Mouse (Mus musculus): Measurements from ENCODE around the gene Vps51. TPM values are rescaled to one million over a fixed set of nuclear protein-coding genes. Genes with fewer than 3 reads are reported as not detected.

Gene Vps51
- polyA plus RNA-seq, 1 experiment from 2014 or later = 76.3 TPM

- no peak overlapping the region for H3K27ac ChIP-seq (replicated peaks)
- WGBS = 90% methylated on average over 4 of the region's 4 CpGs
- no peaks in the 10 kb centered on the region for H3K27me3 ChIP-seq
- ATAC-seq (replicated peaks) = no peak
- H3K9me3 ChIP-seq = no peaks in the 10 kb centered on the region
- no peaks in the 10 kb centered on the region for H3K36me3 ChIP-seq
- H3K4me3 ChIP-seq = no peak overlapping the region
- no peak overlapping the region for H3K4me2 ChIP-seq (replicated peaks)
- H3K9ac ChIP-seq (replicated peaks) = no peak overlapping the region
- no peaks in the 10 kb centered on the region for H3K4me1 ChIP-seq
Measured at GRCm38 (mm10) chr19:6104476-6104875, 27.4 kb upstream of the Vps51 start.

GRCm38 (mm10) chr19:6102169-6102853 is 25.3 kb upstream of the Vps51 start:
- no peak overlapping the region for H3K4me3 ChIP-seq
- H3K4me2 ChIP-seq (replicated peaks) = no peak overlapping the region
- no peak overlapping the region for H3K9ac ChIP-seq (replicated peaks)
- WGBS = 81% methylated on average over 6 of the region's 6 CpGs
- H3K9me3 ChIP-seq = no peaks in the 10 kb centered on the region
- no peak for ATAC-seq (replicated peaks)
- no peaks in the 10 kb centered on the region for H3K4me1 ChIP-seq
- no peaks in the 10 kb centered on the region for H3K27me3 ChIP-seq
- H3K27ac ChIP-seq (replicated peaks) = no peak overlapping the region
- H3K36me3 ChIP-seq = no peaks in the 10 kb centered on the region

DNA sequence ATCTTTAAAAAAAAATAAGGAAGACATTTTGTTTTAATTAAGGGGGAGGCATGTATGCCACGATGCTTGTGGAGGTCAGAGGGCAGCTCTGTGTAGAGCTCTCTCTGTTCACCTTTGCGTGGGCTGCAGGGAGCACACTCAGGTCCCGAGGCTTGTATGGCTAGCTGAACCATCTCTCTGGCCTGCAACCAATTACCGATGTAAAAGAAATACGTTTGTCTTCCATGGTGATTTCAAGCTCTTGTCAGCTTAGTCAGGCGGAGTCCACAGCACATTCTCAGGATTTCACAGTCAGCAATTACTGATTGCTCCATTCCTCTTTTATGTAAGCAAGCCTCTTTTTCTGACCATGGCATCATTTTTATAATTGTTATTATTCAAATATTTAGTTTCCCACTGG is 24.2 kb upstream of the Vps51 start:
- no peak overlapping the region for H3K27ac ChIP-seq (replicated peaks)
- WGBS = 83% methylated on average over 6 of the region's 6 CpGs

GRCm38 (mm10) chr19:6097847-6098246 is 20.8 kb upstream of the Vps51 start:
- ATAC-seq (replicated peaks) = no peak
- 91% methylated on average over 3 of the region's 3 CpGs for WGBS
- Histone ChIP-seq H3K4me3 (no peak overlapping the region), H3K4me2 (replicated peaks) (no peak overlapping the region), H3K27me3 (no peaks in the 10 kb centered on the region), H3K4me1 (no peaks in the 10 kb centered on the region), H3K27ac (replicated peaks) (no peak overlapping the region), H3K9ac (replicated peaks) (no peak overlapping the region), H3K36me3 (no peaks in the 10 kb centered on the region), H3K9me3 (no peaks in the 10 kb centered on the region)

More for the DNA sequence above, 24.2 kb upstream of the Vps51 start:
- no peak for ATAC-seq (replicated peaks)
- H3K9ac ChIP-seq (replicated peaks) = no peak overlapping the region
- H3K4me2 ChIP-seq (replicated peaks) = no peak overlapping the region
- H3K4me3 ChIP-seq = no peak overlapping the region
- H3K36me3 ChIP-seq = no peaks in the 10 kb centered on the region
- H3K4me1 ChIP-seq = no peaks in the 10 kb centered on the region
- no peaks in the 10 kb centered on the region for H3K27me3 ChIP-seq
- no peaks in the 10 kb centered on the region for H3K9me3 ChIP-seq

GRCm38 (mm10) chr19:6094119-6094518 is 17.1 kb upstream of the Vps51 start, which contains the start of gene AC131692.1:
TSS of gene AC131692.1 (plus strand) at chr19:6094419.
- H3K4me2 ChIP-seq (replicated peaks) = no peak within 1 kb of the TSS
- 94% methylated on average over 7 of the region's 7 CpGs for WGBS
- no peaks in the 10 kb centered on the region for H3K9me3 ChIP-seq
- H3K27ac ChIP-seq (replicated peaks) = no peak within 1 kb of the TSS
- H3K36me3 ChIP-seq = 0 out of 2 replicates have a peak, but pooled peaks cover 3% of the 10 kb centered on the region
- H3K27me3 ChIP-seq = no peaks in the 10 kb centered on the region
- ATAC-seq (replicated peaks) = no peak
- no peak within 1 kb of the TSS for H3K4me3 ChIP-seq
- H3K9ac ChIP-seq (replicated peaks) = no peak within 1 kb of the TSS
- no peaks in the 10 kb centered on the region for H3K4me1 ChIP-seq

- no peak for ATAC-seq (replicated peaks)
- WGBS = 95% methylated on average over 13 of the region's 13 CpGs
- H3K27me3 ChIP-seq = no peaks in the 10 kb centered on the region
- H3K27ac ChIP-seq (replicated peaks) = no peak overlapping the region
- 0 out of 2 replicates have a peak, but pooled peaks cover 3% of the 10 kb centered on the region for H3K36me3 ChIP-seq
- H3K4me1 ChIP-seq = peaks cover 16% of the 10 kb centered on the region
- no peak overlapping the region for H3K9ac ChIP-seq (replicated peaks)
- no peaks in the 10 kb centered on the region for H3K9me3 ChIP-seq
- no peak overlapping the region for H3K4me3 ChIP-seq
- no peak overlapping the region for H3K4me2 ChIP-seq (replicated peaks)
Measured at GRCm38 (mm10) chr19:6088841-6089240, 11.8 kb upstream of the Vps51 start.

GRCm38 (mm10) chr19:6085417-6085879 is 8.4 kb upstream of the Vps51 start:
- Histone ChIP-seq H3K4me3 (peak overlapping the region; percentile 61), H3K4me1 (peaks cover 23% of the 10 kb centered on the region), H3K27ac (replicated peaks) (no peak overlapping the region), H3K9ac (replicated peaks) (peak overlapping the region; percentile 41), H3K9me3 (no peaks in the 10 kb centered on the region), H3K36me3 (peaks cover 21% of the 10 kb centered on the region), H3K4me2 (replicated peaks) (peak overlapping the region; percentile 95), H3K27me3 (no peaks in the 10 kb centered on the region)
- WGBS = under 1% methylated on average over 17 of the region's 17 CpGs
- ATAC-seq (replicated peaks) = peak; percentile 49

DNA sequence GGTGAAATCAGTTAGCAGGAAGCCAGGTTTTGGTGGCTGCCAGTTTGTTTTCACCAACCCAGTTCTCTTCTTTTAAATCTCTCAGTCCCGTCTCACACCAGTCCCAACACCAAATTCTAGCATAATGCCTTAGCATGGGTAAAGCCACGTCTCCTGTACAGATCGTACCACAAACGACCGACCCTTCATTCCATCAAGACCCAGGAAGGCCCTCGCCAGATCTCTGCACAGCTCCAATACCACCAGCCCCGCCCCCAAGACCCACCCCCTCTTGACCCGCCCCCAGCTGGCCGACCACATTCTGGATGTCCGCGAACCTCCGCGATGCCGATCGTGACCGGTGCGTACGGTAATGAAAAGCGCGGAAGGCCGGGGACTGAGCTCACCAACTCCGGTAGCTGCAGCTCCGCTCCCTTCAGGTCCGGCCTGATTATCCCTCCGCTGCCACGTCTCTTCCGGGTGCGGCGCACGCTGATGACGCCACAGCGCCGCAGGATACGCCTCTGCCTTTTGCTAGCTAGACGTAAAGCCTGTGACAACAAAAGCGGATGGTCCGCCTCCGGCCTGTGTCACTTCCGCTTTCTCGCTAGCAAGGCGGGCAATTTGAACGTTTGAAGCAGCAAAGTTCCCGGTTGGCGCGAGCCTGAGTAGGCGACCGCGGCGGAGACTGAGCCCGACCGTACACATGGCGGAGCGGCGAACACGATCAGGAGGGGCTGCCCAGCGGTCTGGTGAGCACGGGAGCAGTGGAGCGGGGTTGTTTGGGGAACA is 7.6 kb upstream of the Vps51 start, which contains the start of the genes Zfpl1 and Cdca5:
TSS of gene Zfpl1 (minus strand) at position 479 of the 771 bp plus-strand sequence.
TSS of gene Cdca5 (plus strand) at position 506 of the 771 bp plus-strand sequence.
- Histone ChIP-seq H3K36me3 (peaks cover 26% of the 10 kb centered on the region), H3K27me3 (no peaks in the 10 kb centered on the region), H3K4me3 (peak within 1 kb of the TSS; percentile 61), H3K27ac (replicated peaks) (0 out of 2 replicates have a peak within 1 kb of the TSS, but pooled peaks have one; percentile 35), H3K9ac (replicated peaks) (peak within 1 kb of the TSS; percentile 63), H3K4me2 (replicated peaks) (peak within 1 kb of the TSS; percentile 95), H3K9me3 (no peaks in the 10 kb centered on the region), H3K4me1 (peaks cover 23% of the 10 kb centered on the region)
- ATAC-seq (replicated peaks) = peak; percentile 89
- under 1% methylated on average over 58 of the region's 58 CpGs for WGBS

GRCm38 (mm10) chr19:6082156-6082555 is 5.1 kb upstream of the Vps51 start, which contains the start of gene Gm28374:
TSS of gene Gm28374 (minus strand) at chr19:6082256.
- WGBS = 85% methylated on average over 9 of the region's 9 CpGs
- Histone ChIP-seq H3K4me3 (no peak within 1 kb of the TSS), H3K27ac (replicated peaks) (no peak within 1 kb of the TSS), H3K36me3 (peaks cover 26% of the 10 kb centered on the region), H3K9me3 (no peaks in the 10 kb centered on the region), H3K4me2 (replicated peaks) (no peak within 1 kb of the TSS), H3K4me1 (peaks cover 28% of the 10 kb centered on the region), H3K27me3 (no peaks in the 10 kb centered on the region), H3K9ac (replicated peaks) (no peak within 1 kb of the TSS)
- no peak for ATAC-seq (replicated peaks)

- WGBS = 94% methylated on average over 12 of the region's 12 CpGs
- Histone ChIP-seq H3K27ac (replicated peaks) (no peak within 1 kb of the TSS), H3K27me3 (no peaks in the 10 kb centered on the region), H3K4me1 (peaks cover 29% of the 10 kb centered on the region), H3K9me3 (no peaks in the 10 kb centered on the region), H3K4me2 (replicated peaks) (no peak within 1 kb of the TSS), H3K9ac (replicated peaks) (no peak within 1 kb of the TSS), H3K4me3 (no peak within 1 kb of the TSS), H3K36me3 (peaks cover 26% of the 10 kb centered on the region)
- no peak for ATAC-seq (replicated peaks)
Measured at GRCm38 (mm10) chr19:6079983-6080480, 3.0 kb upstream of the Vps51 start, which contains the start of gene Tmem262. TSS of gene Tmem262 (plus strand) at chr19:6080033.

GRCm38 (mm10) chr19:6073889-6074288 is 3.1 kb downstream of the Vps51 start:
- no peak overlapping the region for H3K9ac ChIP-seq (replicated peaks)
- H3K36me3 ChIP-seq = peaks cover 26% of the 10 kb centered on the region
- no peaks in the 10 kb centered on the region for H3K9me3 ChIP-seq
- H3K27ac ChIP-seq (replicated peaks) = no peak overlapping the region
- peaks cover 15% of the 10 kb centered on the region for H3K4me1 ChIP-seq
- H3K4me3 ChIP-seq = no peak overlapping the region
- H3K27me3 ChIP-seq = no peaks in the 10 kb centered on the region
- H3K4me2 ChIP-seq (replicated peaks) = no peak overlapping the region
- 93% methylated on average over 5 of the region's 5 CpGs for WGBS
- ATAC-seq (replicated peaks) = no peak

- peaks cover 23% of the 10 kb centered on the region for H3K4me1 ChIP-seq
- ATAC-seq (replicated peaks) = no peak
- H3K36me3 ChIP-seq = peaks cover 29% of the 10 kb centered on the region
- H3K9ac ChIP-seq (replicated peaks) = no peak overlapping the region
- H3K27me3 ChIP-seq = no peaks in the 10 kb centered on the region
- H3K4me2 ChIP-seq (replicated peaks) = no peak overlapping the region
- 94% methylated on average over 19 of the region's 19 CpGs for whole genome bisulfite sequencing
- no peaks in the 10 kb centered on the region for H3K9me3 ChIP-seq
- H3K4me3 ChIP-seq = no peak overlapping the region
- no peak overlapping the region for H3K27ac ChIP-seq (replicated peaks)
Measured at GRCm38 (mm10) chr19:6071261-6071660, 5.8 kb downstream of the Vps51 start.
